Mouse (Mus musculus): ENCODE results near the gene Abhd12b. TPM values are rescaled to one million over a fixed set of nuclear protein-coding genes. Genes with fewer than 3 reads are reported as not detected.

Abhd12b gene
- total and polyA plus RNA-seq, 3 experiments, result not detected

DNA sequence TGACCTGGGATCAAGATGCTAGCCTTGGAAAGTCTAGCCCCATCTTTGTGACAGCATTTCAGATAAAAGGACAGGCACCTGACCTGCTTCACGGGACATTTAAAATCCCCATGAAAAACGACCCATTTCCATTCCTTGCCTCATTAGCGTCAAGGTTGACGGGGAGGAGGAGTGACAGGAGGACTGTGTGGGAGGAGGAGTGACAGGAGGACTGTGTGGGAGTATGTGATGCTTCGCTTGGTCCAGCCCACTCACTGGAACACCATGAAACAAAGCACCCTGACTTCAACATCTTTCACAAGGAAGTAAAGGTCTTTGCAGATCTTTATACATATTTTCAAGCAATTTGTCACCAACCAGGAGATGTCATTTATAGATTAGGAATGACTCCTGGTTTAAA is 54.3 kb downstream of the Abhd12b start:
- DNase-seq, result no peak

DNA sequence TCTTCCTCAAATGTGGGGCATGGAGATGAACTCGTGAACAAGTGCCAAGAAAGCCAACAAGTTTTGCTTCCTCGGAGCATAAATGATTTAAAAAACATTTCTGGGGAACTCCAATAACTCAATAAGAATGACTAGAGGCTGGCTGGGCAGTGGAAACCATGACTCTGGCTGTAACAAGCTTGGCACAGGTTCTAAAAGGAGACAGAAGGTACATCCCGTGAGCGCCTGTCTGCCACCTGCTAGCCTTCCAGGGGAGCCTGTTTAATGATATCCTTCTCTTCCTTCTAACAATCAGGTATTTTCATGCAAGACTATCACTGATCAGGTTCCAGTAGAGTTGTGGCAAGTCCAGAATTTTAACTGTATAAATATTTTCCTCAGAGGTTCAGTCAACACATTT is 58.6 kb downstream of the Abhd12b start:
- no peak for DNase-seq

DNA sequence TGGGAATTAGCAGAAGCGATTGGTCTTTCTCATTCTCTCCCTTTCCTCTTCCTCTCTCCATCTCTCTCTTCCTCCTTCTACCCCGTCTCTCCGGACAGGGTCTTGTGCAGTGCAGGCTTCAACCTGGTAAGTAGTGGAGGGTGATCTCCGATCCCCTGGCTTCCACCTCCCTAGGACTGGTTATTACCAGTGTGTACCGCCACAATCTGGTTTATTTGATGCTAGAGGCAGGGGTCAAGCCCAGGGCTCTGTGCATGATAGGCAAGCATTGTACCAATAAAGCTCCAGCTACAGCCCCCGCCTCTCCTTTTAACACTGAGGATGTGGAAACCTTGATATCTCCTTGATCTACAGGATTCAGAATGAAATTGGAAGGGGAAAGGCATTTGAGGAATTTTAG is 59.7 kb downstream of the Abhd12b start:
- DNase-seq, result no peak

DNA sequence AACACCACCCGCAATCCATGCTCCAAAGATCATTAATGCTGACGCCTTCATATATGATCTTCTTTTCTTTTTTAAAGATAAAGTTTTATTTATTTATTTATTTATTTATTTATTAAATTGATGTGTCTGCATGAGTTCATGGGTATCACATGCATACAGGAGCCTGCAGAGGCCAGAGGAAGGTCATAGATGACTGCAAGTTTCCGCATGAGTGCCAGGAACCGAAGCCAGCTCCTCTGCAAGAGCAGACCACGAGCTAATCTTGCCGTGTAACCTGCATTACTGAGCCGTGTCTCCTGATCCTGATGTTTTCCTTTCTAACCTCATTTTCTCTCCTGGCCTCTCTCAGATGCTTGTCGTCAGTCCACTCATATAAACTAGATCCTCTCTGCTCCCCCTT is 60.3 kb downstream of the Abhd12b start:
- DNase-seq, result no peak

DNA sequence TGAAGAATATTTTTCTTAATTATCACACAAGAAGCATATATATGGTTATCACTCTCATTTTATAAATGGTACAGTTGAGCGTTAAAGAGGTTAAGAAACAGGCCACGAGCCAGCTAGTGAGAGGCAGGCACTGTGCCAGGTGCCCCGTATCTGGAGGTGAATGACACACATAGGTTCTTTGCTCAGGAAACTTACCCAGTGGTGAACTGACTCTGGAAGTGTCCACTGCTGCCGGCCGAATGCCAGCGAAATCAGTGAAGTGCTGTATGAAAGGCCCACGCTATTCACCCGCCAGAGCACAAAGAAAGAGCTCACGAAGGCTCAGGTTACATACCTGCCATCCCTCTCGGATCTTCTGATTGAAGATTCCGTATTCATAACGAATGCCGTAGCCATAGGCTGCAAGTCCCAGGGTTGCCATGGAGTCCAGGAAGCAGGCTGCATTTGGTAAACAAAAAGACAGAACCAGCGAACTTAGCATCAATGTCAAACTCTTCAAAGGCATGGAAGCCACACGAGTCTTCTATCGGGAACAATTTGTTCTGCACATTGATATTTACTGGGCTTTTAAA is 62.4 kb downstream of the Abhd12b start:
- DNase-seq, result no peak

DNA sequence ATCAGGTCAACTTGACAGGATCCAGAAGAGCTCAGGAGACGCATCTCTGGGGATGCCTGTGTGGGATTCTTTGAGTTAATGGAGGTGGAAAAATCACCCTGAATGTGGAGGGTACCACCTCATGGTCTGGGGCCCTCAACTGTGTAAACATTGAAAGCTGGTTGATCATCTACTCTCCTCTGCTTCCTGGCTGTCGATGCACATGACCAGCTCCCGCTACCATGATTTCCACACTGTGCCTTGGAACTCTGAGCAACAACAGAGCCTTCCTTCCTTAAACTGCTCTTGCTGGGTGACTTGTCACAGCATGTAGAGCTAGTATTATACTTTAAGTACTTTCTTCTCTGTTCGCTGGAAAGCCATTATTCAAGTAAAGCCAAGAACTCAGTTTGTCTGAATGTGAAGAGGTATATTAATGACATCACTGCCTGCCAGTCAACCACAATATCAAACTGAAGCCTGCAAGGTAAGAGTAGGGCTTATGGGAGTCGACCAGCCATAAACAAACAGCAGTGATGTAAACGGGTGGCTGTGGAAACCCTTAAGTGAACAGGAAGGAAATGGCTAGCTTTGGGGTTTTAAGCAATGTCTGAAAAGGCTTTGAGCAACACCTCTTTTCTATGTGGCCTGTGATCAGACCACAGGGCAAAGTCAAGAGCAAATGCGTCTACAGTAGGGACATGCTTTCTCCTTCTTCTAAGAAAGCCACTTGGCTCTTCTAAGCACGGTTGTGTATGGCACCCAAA is 65.0 kb downstream of the Abhd12b start:
- no peak for DNase-seq

DNA sequence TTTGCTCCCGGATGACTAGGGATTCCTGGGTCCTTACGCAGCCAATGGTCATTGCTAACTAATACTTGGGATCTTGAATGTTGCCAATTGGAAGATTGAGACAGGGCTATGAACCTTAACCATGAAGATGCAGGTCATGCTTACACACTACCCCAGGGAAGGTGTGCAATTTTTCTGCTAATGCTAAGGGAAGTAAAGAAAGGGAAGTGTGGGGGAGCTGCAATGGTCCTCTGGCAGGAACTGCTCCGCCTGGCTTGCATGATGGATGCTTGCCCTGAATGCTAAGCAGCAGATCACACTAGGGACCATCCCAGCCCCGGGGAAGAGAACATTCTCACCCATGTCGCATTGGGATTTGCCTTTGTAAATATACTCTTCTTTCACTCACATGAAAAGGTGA is 67.5 kb downstream of the Abhd12b start:
- no peak for DNase-seq

DNA sequence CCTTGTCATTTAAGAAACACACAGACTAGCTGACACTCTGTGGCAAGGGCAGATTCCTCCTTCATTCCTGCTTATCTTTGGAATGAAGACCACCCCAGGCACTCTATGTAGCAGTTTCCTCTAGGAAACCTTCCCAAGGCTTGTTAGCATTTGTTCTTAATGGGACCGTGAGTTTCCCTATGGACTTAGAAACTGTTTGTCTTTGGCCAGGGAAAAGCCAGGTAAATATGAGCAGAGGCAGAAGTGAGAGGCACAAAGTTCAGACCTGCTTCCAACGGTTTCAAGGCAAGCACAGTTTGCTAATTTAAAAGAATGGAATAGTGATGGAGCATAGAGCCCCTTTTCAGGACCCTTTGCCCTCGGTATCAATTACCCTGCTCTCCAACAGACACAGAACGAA is 69.4 kb downstream of the Abhd12b start:
- DNase-seq, result no peak

DNA sequence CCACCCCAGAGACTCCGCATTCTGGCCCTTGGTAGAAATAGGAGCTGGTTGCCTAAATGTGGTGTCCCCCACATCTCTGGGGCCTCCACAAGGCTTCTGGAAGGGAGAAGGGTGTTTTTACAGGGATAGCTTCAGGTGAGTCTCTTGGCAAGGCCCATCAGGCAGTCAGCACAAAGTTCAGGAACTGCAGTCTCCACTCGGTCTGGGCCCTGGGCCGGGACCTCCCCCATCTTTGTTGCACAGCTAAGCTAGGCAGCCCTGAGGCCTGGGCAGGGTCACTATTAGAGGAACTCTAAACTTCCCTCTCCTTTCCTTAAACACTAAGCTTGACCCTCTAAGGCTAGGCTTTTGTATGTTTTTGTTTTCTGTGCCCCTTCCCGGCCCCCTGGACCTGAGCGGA is 72.7 kb downstream of the Abhd12b start:
- DNase-seq, result peak; percentile 23

DNA sequence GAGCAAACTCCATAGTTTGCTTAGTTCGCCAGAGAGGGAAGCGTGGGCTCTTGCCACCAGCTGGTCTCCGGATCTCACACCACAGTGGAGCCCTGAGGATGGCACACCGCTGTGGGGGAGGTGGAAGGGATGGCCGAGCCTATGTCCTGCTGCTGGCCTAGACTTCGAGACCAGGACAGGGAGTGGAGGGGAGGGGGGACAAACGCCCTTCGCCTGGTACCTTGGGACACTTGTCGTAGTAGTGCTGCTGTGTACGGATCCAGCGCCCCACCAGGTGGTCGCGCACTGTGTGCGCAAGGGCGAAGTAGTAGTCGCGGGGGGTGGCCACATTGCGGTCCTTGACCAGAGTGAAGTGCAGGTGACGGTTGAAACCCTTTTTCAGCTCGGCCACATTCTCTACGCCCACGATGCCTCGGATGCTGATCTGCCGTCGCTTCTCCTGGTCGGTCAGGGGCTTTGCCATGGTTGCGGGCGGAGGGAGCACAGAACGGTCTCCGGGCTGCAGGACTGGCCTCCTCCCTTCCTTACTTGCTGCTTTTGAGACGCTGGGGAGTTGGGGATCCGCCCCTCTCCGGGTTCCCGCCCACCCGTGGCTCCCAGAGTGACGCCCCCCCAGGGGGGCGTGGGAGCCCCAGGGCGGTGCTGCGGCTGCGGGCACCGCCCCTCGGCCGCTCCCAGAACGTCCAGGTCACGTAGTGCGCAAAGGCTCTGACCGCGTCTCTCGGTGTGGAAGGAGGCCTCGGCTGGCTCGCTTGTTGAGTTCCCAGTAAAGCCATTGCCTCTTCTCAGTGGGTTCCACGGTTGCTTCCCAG is 73.4 kb downstream of the Abhd12b start:
- peak; percentile 90 for DNase-seq

DNA sequence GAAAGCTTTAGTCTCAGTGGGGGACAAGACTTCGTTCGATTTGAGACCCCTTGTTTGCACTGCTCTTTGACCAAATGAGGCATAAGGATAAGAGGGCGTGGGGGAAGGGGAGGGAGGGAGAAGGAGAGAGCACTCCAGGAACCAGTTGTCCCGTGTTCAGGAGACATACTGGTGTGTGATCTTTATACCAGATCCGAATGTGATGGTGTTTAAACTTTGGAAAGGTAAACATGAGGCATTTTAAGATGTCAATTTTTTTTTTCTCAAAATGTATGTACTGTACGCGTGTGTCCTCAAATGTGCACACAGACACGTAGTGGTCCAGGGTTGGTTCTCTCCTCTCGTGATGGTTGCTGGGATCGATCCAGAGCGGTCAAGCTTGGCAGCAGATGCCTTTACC is 74.2 kb downstream of the Abhd12b start:
- DNase-seq, result no peak

DNA sequence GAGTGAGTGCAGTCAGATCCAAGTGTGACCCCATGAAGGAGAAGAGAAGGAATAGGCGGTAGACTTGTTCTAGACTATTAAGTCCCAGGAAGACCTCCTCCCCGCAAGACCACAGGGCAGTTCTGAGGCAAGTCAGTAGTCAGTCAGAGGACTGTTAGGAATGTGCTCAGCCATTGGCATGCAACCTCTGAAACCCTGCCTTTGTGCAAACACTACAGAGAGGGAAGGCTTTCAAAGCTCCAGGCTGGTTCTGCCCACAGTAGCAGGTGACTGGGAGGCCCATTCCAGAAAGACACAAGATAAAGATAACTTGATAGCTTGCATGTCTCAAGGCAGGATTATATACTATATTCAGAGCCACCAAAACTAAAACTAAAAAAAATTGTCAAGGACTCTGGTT is 77.4 kb downstream of the Abhd12b start, which contains the start of gene Pygl:
TSS of gene Pygl (minus strand) at position 195 of the 400 bp plus-strand sequence.
- no peak for DNase-seq

DNA sequence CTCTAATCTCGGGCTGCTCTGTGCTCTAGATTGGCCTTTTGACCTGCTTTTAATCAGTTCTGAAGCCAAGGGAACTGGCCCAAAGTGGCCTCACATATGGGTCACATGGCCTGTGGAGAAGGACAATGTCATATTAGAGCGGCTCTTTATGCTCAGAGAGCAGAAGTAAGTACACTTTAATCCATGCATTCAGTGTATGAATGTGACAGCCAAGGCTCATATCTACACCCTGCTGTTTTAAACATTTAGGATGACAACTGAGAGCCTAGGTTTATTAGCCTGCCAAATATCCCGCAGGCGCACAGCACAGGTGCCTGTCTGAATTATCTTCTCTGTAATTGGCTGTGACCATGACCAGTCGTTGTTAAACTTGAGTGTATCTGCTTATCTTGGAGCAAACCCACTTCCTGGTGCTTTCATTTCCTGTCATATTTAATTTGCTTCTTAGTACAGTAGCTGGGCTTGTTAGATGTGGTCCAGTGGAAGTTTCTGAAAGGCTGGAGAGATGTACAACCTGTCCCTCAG is 78.1 kb downstream of the Abhd12b start:
- DNase-seq, result peak; percentile 24

Other genes with a start within 250 kb of the Abhd12b start
- gene Sav1, start 167.1 kb upstream of the Abhd12b start, total RNA-seq (2021), result 10 to 100 TPM; 51.8 to 56.7 TPM
- 4.2 and 5.3 TPM in 2 replicates for gene Sav1, start 167.1 kb upstream of the Abhd12b start, polyA plus RNA-seq (2012; rRNA removed)
- gene Nin, start 40.4 kb upstream of the Abhd12b start, total RNA-seq (2021), result 10 to 100 TPM; 29.7 to 34.2 TPM
- 9.1 and 9.6 TPM in 2 replicates for gene Nin, start 40.4 kb upstream of the Abhd12b start, polyA plus RNA-seq (2012; rRNA removed)
- gene Pygl, start 77.3 kb downstream of the Abhd12b start, total RNA-seq (2021), result 100 to 1,000 TPM in 1 of 2 experiments, 10 to 100 TPM in 1; 94.6 to 157 TPM
- 58.7 and 87.6 TPM in 2 replicates for gene Pygl, start 77.3 kb downstream of the Abhd12b start, polyA plus RNA-seq (2012; rRNA removed)
- 1 to 10 TPM; 1.6 to 2.1 TPM for gene Trim9, start 193.5 kb downstream of the Abhd12b start, total RNA-seq (2021)
- gene Trim9, start 193.5 kb downstream of the Abhd12b start, polyA plus RNA-seq (2012; rRNA removed), result 0.82 and 0.89 TPM in 2 replicates

Data from adrenal gland, adult 2 months (tissue).